Mouse (Mus musculus): Measurements from ENCODE around the gene Tmem45b.
"Not testable (repeated sequence)": the region's sequence is repeated elsewhere in the genome, so short reads cannot be mapped to it uniquely, and the experiment has no call there.

Tmem45b gene

DNA sequence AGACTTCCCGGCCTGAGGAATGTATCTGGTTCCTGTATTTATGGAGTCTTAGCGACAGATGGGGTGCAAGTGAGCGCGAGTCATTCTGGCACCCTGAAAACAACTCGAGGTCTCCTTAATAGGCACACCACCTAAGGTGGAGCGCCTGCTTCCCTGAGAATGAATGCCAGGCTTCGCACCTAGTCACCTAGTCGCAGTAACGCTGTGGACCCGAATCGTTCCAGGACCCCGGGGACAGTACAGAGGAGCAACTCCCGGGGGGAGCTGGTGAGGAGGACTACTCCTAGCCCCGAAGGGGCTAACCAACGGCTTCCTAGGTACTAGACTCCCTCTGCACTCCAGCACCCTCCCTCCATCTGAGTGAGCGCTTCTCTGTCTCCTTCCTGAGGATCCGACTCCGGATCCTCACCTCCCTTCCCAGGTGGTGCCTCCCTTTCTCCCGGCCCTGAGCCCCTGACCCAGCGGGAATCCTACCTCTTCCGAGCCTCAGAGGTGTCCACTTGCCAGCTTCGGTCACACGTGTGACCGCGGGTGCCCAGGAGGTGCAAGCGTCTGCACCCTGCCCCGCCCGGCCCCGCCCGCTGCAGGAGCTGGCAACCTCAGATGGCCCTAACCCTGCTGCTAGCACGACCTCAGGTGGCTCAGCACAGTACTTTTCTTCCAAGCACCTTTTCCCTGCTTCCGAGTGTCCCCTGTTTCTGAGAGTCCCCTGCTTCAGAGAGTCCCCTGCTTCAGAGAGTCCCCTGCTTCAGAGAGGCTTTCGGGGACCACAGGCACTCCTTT lies at the start of gene Tmem45b:
TSS of gene Tmem45b (minus strand) at position 771 of the 783 bp plus-strand sequence.
- DNase-seq (ENCODE audit: low spot score): no peak

DNA sequence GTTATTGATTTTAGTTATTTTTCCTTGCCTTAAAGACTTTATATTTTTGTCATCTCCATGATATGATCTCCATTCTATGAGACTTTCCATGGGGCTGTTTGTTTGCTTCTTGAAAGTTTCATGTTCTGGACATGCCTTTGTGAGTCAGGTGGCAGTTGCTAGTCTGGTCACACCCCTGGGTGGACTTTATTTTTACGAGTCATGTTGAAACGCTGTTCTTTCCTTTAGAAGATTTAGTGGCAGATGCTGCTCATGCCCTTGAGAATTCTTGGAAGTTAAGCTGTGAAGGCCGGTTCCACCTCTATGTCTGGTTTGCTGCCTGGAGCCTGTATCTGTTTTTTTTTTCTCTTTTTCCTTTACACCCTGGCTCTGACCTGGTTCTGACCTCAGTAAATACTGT lies 43.9 kb upstream of the Tmem45b start:
- DNase-seq (ENCODE audit: low spot score): no peak

- DNase-seq (ENCODE audit: low spot score): not testable (repeated sequence)
Measured at GRCm38 (mm10) chr9:31501221-31501620, 37.0 kb upstream of the Tmem45b start.

DNA sequence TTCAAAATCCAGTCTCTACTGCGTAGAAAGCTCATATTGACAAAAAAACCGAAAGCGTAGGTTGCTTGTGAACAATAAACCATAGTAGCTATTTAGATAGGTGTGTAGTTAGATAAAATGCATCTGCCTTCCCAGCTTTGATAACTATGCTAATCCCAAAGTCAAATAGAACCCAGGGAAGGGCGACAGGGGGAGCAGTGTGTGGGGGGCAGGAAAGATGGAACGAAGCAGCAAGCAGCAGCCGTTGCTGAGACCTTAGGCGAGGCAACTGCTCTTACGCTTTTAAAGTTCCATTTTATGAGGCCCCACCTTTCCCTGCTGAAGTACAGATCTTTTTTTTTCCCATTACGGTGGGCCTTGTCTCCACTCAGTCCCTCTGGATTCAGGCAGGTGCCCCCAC lies 1.1 kb downstream of the Tmem45b start:
- no peak for DNase-seq (ENCODE audit: low spot score)

- no peak for DNase-seq (ENCODE audit: low spot score)
Measured at GRCm38 (mm10) chr9:31454356-31454755, 9.9 kb downstream of the Tmem45b start.

- no peak for DNase-seq (ENCODE audit: low spot score)
Measured at GRCm38 (mm10) chr9:31452166-31452565, 12.1 kb downstream of the Tmem45b start.

GRCm38 (mm10) chr9:31449145-31449772 lies 15.0 kb downstream of the Tmem45b start:
- DNase-seq (ENCODE audit: low spot score): no peak

GRCm38 (mm10) chr9:31444236-31444635 lies 20.0 kb downstream of the Tmem45b start:
- DNase-seq (ENCODE audit: low spot score): no peak

DNA sequence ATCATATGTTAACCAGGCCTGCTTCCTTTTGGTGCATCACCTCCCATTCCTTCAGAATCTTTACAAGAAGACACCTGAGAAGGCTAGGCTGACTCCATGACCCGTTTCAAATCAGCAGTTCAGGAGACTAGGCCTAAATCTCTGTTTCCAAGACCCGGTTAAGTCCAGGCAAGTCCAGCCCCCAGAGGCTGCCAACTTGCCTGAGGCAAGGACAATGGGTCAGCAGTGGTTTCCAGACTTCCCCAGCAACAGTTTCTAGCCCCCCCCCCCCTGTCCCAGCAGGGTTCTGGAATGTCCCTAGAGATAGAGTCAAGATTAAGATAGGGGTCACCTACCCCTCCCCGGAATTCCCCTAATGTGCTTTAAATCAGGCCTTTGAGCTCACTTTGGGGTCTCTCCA lies 22.8 kb downstream of the Tmem45b start:
- DNase-seq (ENCODE audit: low spot score): no peak

- no peak for DNase-seq (ENCODE audit: low spot score)
Measured at GRCm38 (mm10) chr9:31440366-31440765, 23.9 kb downstream of the Tmem45b start.

GRCm38 (mm10) chr9:31439341-31439740 lies 24.9 kb downstream of the Tmem45b start:
- DNase-seq (ENCODE audit: low spot score): no peak

DNA sequence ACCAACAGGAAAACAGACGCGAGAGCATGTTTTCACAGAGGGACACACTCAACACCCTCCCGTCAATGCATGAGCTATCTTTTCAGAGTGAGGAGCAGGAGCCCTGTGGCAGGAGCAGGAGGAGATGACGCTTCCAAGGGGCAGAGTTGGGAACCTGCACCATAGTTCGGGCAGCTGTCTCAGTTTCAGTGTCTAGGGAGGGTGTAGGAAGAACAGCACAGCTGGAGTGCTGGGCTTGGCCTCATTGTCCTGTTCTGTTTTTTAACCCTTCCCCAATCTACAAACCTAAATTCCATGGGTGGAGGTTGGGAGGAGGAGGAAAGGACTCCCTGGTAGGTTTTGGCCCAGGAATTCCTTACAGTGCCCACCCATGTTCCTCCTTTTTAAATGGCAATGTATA lies 25.4 kb downstream of the Tmem45b start:
- no peak for DNase-seq (ENCODE audit: low spot score)

DNA sequence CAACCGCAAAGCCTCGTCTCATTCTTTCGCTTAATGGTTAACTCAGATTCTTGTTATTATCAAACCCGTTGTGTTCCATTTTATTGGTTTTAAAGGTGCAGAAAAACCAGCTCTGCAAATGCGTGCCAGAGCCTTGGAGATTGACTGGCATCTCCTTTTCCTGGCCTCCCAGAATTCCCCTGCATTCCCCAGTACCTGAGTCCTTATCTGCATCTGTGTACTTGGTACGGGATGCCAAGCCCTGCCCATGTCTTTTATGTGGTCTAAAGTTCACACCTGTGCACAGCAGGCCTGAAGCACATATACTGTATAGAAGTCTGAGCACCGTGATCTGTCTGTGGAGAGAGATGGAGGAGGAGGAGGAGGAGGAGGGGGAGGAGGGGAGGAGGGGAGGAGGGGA lies 26.4 kb downstream of the Tmem45b start:
- no peak for DNase-seq (ENCODE audit: low spot score)

- no peak for DNase-seq (ENCODE audit: low spot score)
Measured at GRCm38 (mm10) chr9:31435415-31435814, 28.8 kb downstream of the Tmem45b start.

- no peak for DNase-seq (ENCODE audit: low spot score)
Measured at GRCm38 (mm10) chr9:31433431-31433830, 30.8 kb downstream of the Tmem45b start.

GRCm38 (mm10) chr9:31432336-31432975 lies 31.8 kb downstream of the Tmem45b start:
- no peak for DNase-seq (ENCODE audit: low spot score)

GRCm38 (mm10) chr9:31431751-31432150 lies 32.5 kb downstream of the Tmem45b start:
- DNase-seq (ENCODE audit: low spot score): no peak

DNA sequence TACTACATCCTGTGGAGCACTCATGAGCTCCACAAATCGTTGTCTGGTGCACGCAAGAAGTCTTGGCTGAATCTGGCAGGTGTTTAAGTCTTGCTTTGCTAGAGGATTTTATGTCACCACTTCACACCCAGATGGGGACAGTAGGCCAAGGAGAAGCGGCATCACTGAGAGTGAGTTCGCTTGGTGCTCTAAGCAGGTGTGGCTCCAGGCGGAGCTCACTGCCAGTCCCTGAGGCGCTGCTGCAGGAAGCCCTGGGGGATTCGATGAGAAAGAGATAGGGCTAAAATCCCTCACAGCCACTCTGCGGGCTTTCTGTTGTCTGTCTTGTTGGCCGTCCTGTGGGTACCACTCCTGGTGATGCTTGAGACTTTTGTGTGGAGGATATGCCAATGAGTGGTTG lies 34.3 kb downstream of the Tmem45b start:
- DNase-seq (ENCODE audit: low spot score): no peak

DNA sequence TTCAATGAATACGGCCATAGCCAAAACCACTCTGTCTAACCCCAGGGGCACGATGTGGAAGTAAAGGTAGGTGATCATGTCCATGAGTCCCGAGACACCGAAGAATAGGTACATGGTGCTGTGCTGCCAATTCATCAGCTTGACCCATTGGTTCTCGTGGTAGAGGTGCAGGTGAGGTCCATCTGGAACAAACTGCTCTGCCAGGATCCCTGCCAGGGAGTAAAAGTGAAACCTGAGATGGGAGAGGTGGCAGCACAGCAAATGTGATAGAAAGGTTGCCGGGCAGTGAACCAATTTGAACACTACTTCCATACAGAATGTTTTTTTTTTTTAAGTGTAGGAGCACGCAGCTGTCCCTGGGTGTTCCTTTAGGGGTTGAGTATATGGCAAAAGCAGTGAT lies 35.3 kb downstream of the Tmem45b start:
- no peak for DNase-seq (ENCODE audit: low spot score)

DNA sequence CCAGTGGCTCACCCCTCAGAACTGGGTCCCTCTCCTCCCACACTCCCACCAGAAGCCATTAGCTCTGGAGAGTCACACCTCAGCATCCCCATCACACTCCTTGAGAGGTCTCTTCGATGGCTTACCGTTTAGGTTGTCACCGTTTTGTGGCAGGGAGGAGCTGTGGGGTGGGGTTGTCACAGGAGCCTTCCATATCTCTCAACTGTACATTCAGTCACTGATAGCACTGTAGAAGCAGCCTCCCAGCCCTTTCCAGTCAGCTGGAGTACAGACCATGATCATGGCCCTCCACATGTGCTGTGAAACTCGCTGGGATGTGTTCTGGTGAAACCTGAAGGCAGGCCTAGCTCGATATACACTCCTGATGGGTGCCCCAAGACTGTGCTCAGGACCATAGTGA lies 42.1 kb downstream of the Tmem45b start:
- no peak for DNase-seq (ENCODE audit: low spot score)

- DNase-seq (ENCODE audit: low spot score): no peak
Measured at GRCm38 (mm10) chr9:31418821-31419220, 45.4 kb downstream of the Tmem45b start.

DNA sequence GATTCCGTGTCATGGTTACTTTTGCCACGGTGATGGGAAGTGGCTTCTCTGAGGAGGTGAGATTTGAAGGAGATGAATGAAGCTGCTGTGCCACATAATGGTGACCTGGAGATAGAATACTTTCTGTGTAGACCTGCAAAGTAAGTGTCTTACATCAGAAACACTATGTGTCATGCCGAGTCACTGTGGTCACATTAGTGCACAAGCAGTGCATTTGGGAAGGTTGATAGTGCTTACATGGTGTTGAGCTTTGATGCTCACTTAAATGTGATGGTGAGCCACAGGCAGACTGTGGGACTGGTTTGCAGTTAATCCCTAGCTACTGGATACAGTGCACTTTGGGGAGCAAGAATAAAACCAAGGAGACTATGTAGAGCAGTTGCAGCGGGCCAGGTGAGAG lies 52.1 kb downstream of the Tmem45b start:
- no peak for DNase-seq (ENCODE audit: low spot score)

GRCm38 (mm10) chr9:31405217-31405616 lies 59.0 kb downstream of the Tmem45b start:
- DNase-seq (ENCODE audit: low spot score): no peak

Data from left cerebral cortex, adult 11 months (tissue).